Mouse (Mus musculus): ENCODE measurements around the gene Gfy.

DNA sequence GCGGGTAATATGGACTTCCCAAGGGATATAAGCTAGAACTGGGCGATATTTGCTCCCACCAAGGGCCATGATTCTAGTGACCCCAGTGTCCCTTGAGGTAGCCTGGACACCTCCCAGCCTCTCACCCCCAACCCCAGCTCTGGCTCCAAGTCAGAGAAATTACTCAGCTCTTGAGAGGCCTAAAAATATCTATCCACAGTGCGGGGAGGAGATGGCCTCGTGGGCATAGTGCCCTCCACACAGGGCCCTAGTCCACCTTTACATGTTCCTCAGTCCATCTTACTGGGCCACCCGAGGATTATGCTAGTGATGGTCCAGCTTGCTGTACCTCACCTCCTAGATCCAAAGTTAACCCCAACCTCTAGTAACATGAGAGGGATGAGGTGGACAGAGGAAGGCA is 14.5 kb downstream of the Gfy start:
- TF ChIP-seq CTCF (IDR thresholded peaks at IDR 0.05; ENCODE audit: low read depth) (no peak), EP300 (optimal IDR thresholded peaks at IDR 0.05) (no peak)
